ENCODE assay signal across 8 mouse cellular contexts in genomic region chr13:20299424-20299823, GRCm38 (mm10).
A peak's percentile ranks its signal among the peaks of the same experiment; 100 is the strongest.
DNase-seq lines count a peak whose midpoint lies in the region; ATAC-seq and TF ChIP-seq lines count a peak whose summit lies in the region.

No protein-coding gene starts in this region.

- DNase-seq in hindbrain, embryonic 10.5 days (ENCODE audit: low spot score), result peak; percentile 22
- DNase-seq in cerebellum, adult 9-10 months, result peak; percentile 63
- DNase-seq in hindbrain, embryonic 14.5 days (ENCODE audit: low spot score), result peak; percentile 80
- peak; percentile 41 for DNase-seq in lung, postnatal 36 days
- no peak for DNase-seq in urinary bladder, postnatal 25 days (ENCODE audit: low spot score)
- DNase-seq in heart, adult 11 months, result no peak

- 69% methylated on average over 3 of the region's 3 CpGs for WGBS in hindbrain, embryonic 10.5 days
- 78% methylated on average over 3 of the region's 3 CpGs for WGBS in hindbrain, embryonic 12.5 days
- WGBS in hindbrain, embryonic 14.5 days, result 62% methylated on average over 3 of the region's 3 CpGs

- no peak overlapping the region for H3K4me2 ChIP-seq in hindbrain, embryonic 12.5 days (replicated peaks)
- no peak overlapping the region for H3K4me2 ChIP-seq in hindbrain, embryonic 14.5 days (replicated peaks)

- H3K4me1 ChIP-seq in hindbrain, embryonic 10.5 days (replicated peaks), result no peaks in the 10 kb centered on the region
- H3K4me1 ChIP-seq in hindbrain, embryonic 12.5 days, result no peaks in the 10 kb centered on the region
- H3K4me1 ChIP-seq in ES-Bruce4 (ENCODE audit: control insufficient read depth, insufficient read depth, low read length), result no peaks in the 10 kb centered on the region
- H3K4me1 ChIP-seq in hindbrain, embryonic 14.5 days (replicated peaks; ENCODE audit: control insufficient read depth, insufficient read depth, low read length), result no peaks in the 10 kb centered on the region

- no peak for ATAC-seq in hindbrain, embryonic 12.5 days (ENCODE audit: low FRiP score)
- peak; percentile 66; the same call in 1 of the 2 replicates for ATAC-seq in hindbrain, embryonic 14.5 days (ENCODE audit: low FRiP score)

- no peak for TF ChIP-seq EP300 in ES-Bruce4 (IDR thresholded peaks at IDR 0.05; ENCODE audit: insufficient read depth, low read depth, low read length)

- TF ChIP-seq POLR2A in ES-Bruce4 (IDR thresholded peaks at IDR 0.05; ENCODE audit: insufficient read depth, low read length), result no peak

- TF ChIP-seq CTCF in ES-Bruce4 (IDR thresholded peaks at IDR 0.05; ENCODE audit: low read depth, low read length), result peak; percentile 46

- H3K27ac ChIP-seq in hindbrain, embryonic 10.5 days, result no peak overlapping the region
- no peak overlapping the region for H3K27ac ChIP-seq in hindbrain, embryonic 12.5 days
- no peak overlapping the region for H3K27ac ChIP-seq in ES-Bruce4 (ENCODE audit: insufficient read depth, low read length)
- no peak overlapping the region for H3K27ac ChIP-seq in hindbrain, embryonic 14.5 days

- no peak overlapping the region for H3K4me3 ChIP-seq in hindbrain, embryonic 10.5 days
- no peak overlapping the region for H3K4me3 ChIP-seq in hindbrain, embryonic 12.5 days
- no peak overlapping the region for H3K4me3 ChIP-seq in ES-Bruce4 (ENCODE audit: low read depth, low read length)
- H3K4me3 ChIP-seq in hindbrain, embryonic 14.5 days (replicated peaks; ENCODE audit: low read length), result no peak overlapping the region

- H3K9me3 ChIP-seq in hindbrain, embryonic 10.5 days, result no peaks in the 10 kb centered on the region
- H3K9me3 ChIP-seq in hindbrain, embryonic 12.5 days (replicated peaks), result no peaks in the 10 kb centered on the region
- H3K9me3 ChIP-seq in ES-Bruce4 (replicated peaks; ENCODE audit: control insufficient read depth, insufficient read depth, low read length, poor library complexity, severe bottlenecking), result no peaks in the 10 kb centered on the region
- H3K9me3 ChIP-seq in hindbrain, embryonic 14.5 days (ENCODE audit: control insufficient read depth, low read length), result no peaks in the 10 kb centered on the region

- H3K9ac ChIP-seq in hindbrain, embryonic 12.5 days, result no peak overlapping the region
- no peak overlapping the region for H3K9ac ChIP-seq in ES-Bruce4 (ENCODE audit: low read depth, poor library complexity, severe bottlenecking)
- no peak overlapping the region for H3K9ac ChIP-seq in hindbrain, embryonic 14.5 days

- H3K27me3 ChIP-seq in hindbrain, embryonic 10.5 days (ENCODE audit: insufficient read depth, poor library complexity, severe bottlenecking), result no peaks in the 10 kb centered on the region
- no peaks in the 10 kb centered on the region for H3K27me3 ChIP-seq in hindbrain, embryonic 12.5 days
- no peaks in the 10 kb centered on the region for H3K27me3 ChIP-seq in ES-Bruce4 (ENCODE audit: control insufficient read depth, insufficient read depth, low read length, poor library complexity, severe bottlenecking)
- H3K27me3 ChIP-seq in hindbrain, embryonic 14.5 days (ENCODE audit: control insufficient read depth, insufficient read depth, low read length), result no peaks in the 10 kb centered on the region

- no peaks in the 10 kb centered on the region for H3K36me3 ChIP-seq in hindbrain, embryonic 10.5 days
- no peaks in the 10 kb centered on the region for H3K36me3 ChIP-seq in hindbrain, embryonic 12.5 days
- H3K36me3 ChIP-seq in ES-Bruce4 (ENCODE audit: control insufficient read depth, insufficient read depth, low read length, poor library complexity, severe bottlenecking), result no peaks in the 10 kb centered on the region
- H3K36me3 ChIP-seq in hindbrain, embryonic 14.5 days (replicated peaks; ENCODE audit: control insufficient read depth, insufficient read depth), result no peaks in the 10 kb centered on the region

Comparison
In these comparisons a context has a peak if more than half of its experiments do, and no peak if none do; other contexts are left out.
1. DNase-seq: peak in hindbrain, embryonic 10.5 days (single experiment), cerebellum, adult 9-10 months (single experiment), hindbrain, embryonic 14.5 days (single experiment) and lung, postnatal 36 days (single experiment); none in urinary bladder, postnatal 25 days (single experiment) and heart, adult 11 months (single experiment).